Mouse (Mus musculus) ovary, postnatal 36 days (tissue): ENCODE data around the gene Rwdd2b.

Experiments used
- DNase-seq: peaks from one replicate; pipeline ENCODE4 v3.0.0; 2022; ENCODE audit warnings: low spot score, mixed read lengths

Rwdd2b gene

GRCm38 (mm10) chr16:87420662-87421061 lies 19.7 kb downstream of the Rwdd2b start:
- no peak for DNase-seq

GRCm38 (mm10) chr16:87405001-87405400 lies 35.4 kb downstream of the Rwdd2b start:
- no peak for DNase-seq

- peak; percentile 28 for DNase-seq
Measured at GRCm38 (mm10) chr16:87393813-87394548, 46.4 kb downstream of the Rwdd2b start.

- DNase-seq = no peak
Measured at GRCm38 (mm10) chr16:87387444-87387977, 52.9 kb downstream of the Rwdd2b start.

GRCm38 (mm10) chr16:87384366-87384765 lies 56.0 kb downstream of the Rwdd2b start:
- no peak for DNase-seq
